Mouse (Mus musculus): ENCODE measurements around the gene Speer4f2. TPM values are rescaled to one million over a fixed set of nuclear protein-coding genes. Genes with fewer than 3 reads are reported as not detected.

Speer4f2 gene
- polyA plus RNA-seq, 1 experiment from 2014 or later, result not detected

DNA sequence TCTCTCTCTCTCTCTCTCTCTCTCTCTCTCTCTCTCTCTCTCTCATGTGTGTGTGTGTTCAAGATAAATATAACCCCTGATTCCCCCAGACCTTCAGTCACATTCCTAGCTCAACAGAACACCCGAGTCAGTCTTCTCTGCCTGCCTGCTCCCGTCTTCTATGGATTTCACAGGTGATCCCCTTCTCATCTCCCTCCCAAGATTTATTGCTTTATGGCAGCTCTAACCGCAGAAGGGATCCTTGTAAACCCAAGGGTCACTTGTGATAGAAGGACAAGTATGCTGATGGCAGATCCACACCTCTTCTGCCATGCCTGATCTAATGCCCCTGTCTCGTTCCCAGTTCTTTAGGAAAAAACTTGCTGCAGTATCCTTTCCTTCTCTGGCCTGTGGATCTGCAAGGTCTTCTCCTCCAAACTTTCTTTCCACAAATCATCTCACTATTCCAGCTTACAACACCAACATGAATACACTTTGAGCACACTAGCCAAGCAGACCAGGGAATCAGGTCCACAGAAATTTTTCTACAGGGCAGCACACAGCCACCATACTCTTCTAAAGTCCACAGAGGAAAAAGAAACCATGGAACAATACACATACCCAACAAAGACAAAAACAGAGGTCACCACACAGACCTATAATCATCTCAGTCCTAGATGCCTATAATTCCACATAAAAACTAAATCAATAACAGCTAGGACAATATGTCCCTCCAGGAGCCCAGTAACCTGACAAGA lies 36.1 kb downstream of the Speer4f2 start:
- Histone ChIP-seq H3K4me2 (no peak overlapping the region), H3K27ac (no peak overlapping the region), H3K9me3 (replicated peaks) (no peaks in the 10 kb centered on the region), H3K27me3 (replicated peaks) (no peaks in the 10 kb centered on the region), H3K9ac (no peak overlapping the region), H3K4me1 (no peaks in the 10 kb centered on the region), H3K4me3 (no peak overlapping the region), H3K36me3 (no peaks in the 10 kb centered on the region)
- no peak for ATAC-seq
- WGBS (ENCODE audit: insufficient replicate concordance), result 57% methylated on average over 4 of the region's 4 CpGs

DNA sequence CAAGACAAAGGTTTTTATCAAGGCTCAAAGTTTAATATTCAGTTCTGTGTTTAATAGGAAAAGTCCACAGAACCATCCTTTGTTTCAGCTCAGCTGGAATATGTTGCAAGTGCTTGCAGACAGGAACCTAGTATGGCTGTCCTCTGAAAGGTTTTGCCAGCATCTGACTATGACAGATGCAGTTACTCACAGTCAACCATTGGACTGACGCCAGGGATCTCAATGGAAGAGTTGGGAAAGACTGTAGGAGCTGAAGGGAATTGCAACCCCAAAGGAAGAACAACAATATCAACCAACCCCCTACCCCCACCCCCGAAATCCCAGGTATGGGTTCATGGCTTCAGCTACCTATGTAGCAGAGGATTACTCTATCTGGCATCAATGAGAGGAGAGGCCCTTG lies 44.2 kb downstream of the Speer4f2 start:
- no peaks in the 10 kb centered on the region for H3K4me1 ChIP-seq
- ATAC-seq, result no peak
- H3K27ac ChIP-seq, result no peak overlapping the region
- H3K9ac ChIP-seq, result no peak overlapping the region
- no peaks in the 10 kb centered on the region for H3K27me3 ChIP-seq (replicated peaks)
- no peaks in the 10 kb centered on the region for H3K36me3 ChIP-seq
- no peak overlapping the region for H3K4me3 ChIP-seq
- WGBS (ENCODE audit: insufficient replicate concordance), result 48% methylated on average over 2 of the region's 2 CpGs
- H3K9me3 ChIP-seq (replicated peaks), result no peaks in the 10 kb centered on the region
- no peak overlapping the region for H3K4me2 ChIP-seq

DNA sequence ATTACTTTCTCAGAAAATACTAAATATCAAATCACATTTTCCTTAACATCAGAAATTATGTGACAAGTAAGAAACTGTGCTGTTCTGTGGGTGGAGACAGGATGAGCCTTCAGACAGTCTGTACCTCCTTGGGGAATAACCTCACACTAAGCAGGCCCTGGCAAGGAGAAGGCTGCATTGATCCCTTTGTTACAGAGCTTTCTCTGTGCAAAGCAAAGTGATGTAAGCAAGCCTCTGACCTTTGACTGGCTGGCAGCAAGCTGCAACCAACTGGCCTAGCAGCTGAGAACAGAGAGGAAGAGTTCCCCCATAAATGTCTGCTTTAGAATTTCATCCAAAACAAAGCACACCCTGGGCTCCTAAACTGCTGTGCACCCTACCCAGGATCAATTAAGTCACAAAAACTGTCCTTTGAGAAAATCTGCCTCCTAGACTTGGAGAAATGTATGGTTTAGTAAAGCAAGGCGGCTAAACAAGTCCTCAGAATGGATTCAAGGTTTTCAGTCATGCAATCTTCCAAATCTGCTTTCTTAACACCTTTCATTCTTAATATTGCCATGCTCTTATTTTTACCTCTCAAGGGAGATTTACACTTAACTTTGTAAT lies 46.3 kb downstream of the Speer4f2 start:
- H3K9ac ChIP-seq, result no peak overlapping the region
- H3K36me3 ChIP-seq, result no peaks in the 10 kb centered on the region
- H3K27ac ChIP-seq, result no peak overlapping the region
- H3K4me2 ChIP-seq, result no peak overlapping the region
- H3K4me3 ChIP-seq, result no peak overlapping the region
- H3K9me3 ChIP-seq (replicated peaks), result no peaks in the 10 kb centered on the region
- no peaks in the 10 kb centered on the region for H3K4me1 ChIP-seq
- ATAC-seq, result no peak
- 57% methylated on average over 1 of the region's 1 CpGs for WGBS (ENCODE audit: insufficient replicate concordance)
- H3K27me3 ChIP-seq (replicated peaks), result no peaks in the 10 kb centered on the region

DNA sequence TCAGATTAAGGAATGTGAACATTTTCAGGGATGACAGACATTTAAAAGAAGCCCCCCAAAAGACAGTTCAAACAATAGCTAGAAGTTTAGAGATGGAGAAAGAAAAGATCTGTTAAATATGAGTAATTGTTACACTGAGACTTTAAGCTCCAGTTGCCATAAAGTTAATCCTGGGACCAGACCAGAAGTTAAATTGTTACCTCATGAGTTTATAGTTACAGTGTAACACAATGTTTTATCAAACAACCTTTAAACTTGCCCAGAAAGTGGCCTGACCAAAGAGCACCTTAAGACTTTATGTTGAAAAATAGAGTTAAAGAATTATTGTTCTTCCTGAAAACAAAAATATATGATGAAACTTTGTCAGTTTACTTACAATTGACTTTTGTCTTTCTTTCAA lies 46.9 kb downstream of the Speer4f2 start:
- H3K4me1 ChIP-seq, result no peaks in the 10 kb centered on the region
- H3K36me3 ChIP-seq, result no peaks in the 10 kb centered on the region
- no peak for ATAC-seq

DNA sequence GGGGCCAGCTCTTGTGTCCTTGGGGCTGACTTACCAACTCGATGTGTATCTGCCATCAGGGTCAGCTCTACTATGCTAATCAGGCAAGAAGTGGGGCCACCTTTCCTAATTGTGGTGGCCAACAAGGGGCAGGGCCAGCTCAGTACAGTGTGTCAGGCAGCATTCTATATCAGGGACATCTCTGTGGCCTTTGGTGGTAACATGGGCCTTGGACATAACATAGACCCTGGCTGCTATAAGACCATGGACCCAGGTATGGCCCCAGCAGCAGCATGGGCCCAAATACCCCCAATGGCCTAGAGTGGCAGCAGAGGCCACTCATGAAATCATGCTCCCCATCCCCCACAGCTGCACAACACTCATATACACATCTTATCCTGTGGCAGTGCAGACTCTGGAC lies 49.2 kb downstream of the Speer4f2 start:
- H3K27ac ChIP-seq, result no peak overlapping the region
- H3K4me2 ChIP-seq, result no peak overlapping the region
- no peak overlapping the region for H3K9ac ChIP-seq
- H3K4me1 ChIP-seq, result no peaks in the 10 kb centered on the region
- H3K4me3 ChIP-seq, result no peak overlapping the region
- WGBS (ENCODE audit: insufficient replicate concordance), result 65% methylated on average over 1 of the region's 1 CpGs
- no peaks in the 10 kb centered on the region for H3K9me3 ChIP-seq (replicated peaks)
- H3K36me3 ChIP-seq, result no peaks in the 10 kb centered on the region
- no peak for ATAC-seq
- H3K27me3 ChIP-seq (replicated peaks), result no peaks in the 10 kb centered on the region

More for the DNA sequence above, 46.9 kb downstream of the Speer4f2 start:
- Histone ChIP-seq H3K9me3 (replicated peaks) (no peaks in the 10 kb centered on the region), H3K4me2 (no peak overlapping the region), H3K9ac (no peak overlapping the region), H3K4me3 (no peak overlapping the region), H3K27ac (no peak overlapping the region), H3K27me3 (replicated peaks) (no peaks in the 10 kb centered on the region)

DNA sequence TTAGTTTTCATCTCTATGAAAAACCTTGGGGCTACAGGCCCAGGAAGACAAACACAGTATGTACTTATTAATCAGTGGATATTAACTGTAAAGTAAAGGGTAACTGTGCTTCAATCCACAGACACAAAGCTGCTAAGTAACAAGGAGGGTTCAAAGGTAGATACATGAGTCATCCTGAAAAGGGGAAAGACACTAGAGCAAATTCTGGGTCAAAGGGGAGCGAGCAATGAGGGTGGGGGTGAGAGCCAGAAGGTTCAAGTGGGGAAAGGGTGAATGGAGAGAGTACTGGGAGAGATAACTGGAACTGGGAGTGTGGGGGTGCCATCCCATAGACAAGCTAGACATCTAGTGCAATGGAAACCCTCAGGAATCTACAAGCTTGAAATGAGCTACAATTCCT lies 54.0 kb downstream of the Speer4f2 start:
- H3K9me3 ChIP-seq (replicated peaks), result no peaks in the 10 kb centered on the region
- H3K36me3 ChIP-seq, result no peaks in the 10 kb centered on the region
- H3K4me3 ChIP-seq, result no peak overlapping the region
- no peaks in the 10 kb centered on the region for H3K4me1 ChIP-seq
- no peak overlapping the region for H3K9ac ChIP-seq
- H3K27ac ChIP-seq, result no peak overlapping the region
- no peaks in the 10 kb centered on the region for H3K27me3 ChIP-seq (replicated peaks)
- 26% methylated on average over 1 of the region's 1 CpGs for WGBS (ENCODE audit: insufficient replicate concordance)
- no peak overlapping the region for H3K4me2 ChIP-seq
- no peak for ATAC-seq

Other genes with a start within 250 kb of the Speer4f2 start
- gene Speer4f1, start 102.9 kb downstream of the Speer4f2 start, polyA plus RNA-seq (2016; fragmentation: Nextera tagmentation; extraction: Ambion mirVana), result not detected in 2 replicates
- gene Sema3c, start 201.1 kb downstream of the Speer4f2 start, polyA plus RNA-seq (2016; fragmentation: Nextera tagmentation; extraction: Ambion mirVana), result 1.2 TPM in 2 replicates